Mouse (Mus musculus) frontal cortex, postnatal 25 days (tissue): ENCODE results near the gene Dlg2.

Experiments
- DNase-seq, 2 experiments: peaks; one replicate each; pipeline ENCODE4 v3.0.0; 2022; ENCODE audit warnings: low spot score in 2 of 2

Dlg2 gene

GRCm38 (mm10) chr7:92455927-92456326, 1979.5 kb downstream of the Dlg2 start:
- no peak for DNase-seq

DNA sequence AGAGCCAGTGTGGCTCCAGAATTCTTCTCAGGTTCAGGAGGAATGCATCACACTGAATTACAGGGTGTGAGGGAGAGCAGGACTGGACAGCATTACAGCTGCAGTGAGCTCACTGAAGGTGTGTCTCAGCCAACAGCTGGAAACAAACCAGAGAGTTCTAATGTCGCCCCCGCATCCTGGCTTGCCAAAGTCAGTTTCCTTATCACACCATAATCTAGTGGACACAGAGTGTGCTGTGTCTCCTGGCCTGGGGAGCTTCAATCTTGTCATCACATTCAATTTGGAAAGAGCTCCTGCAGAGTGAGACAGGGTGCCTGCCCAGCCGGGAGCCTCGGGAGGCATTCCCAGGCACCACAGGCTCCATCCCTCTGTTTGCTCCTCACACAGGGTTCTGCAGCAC, 1981.3 kb downstream of the Dlg2 start:
- no peak for DNase-seq

DNA sequence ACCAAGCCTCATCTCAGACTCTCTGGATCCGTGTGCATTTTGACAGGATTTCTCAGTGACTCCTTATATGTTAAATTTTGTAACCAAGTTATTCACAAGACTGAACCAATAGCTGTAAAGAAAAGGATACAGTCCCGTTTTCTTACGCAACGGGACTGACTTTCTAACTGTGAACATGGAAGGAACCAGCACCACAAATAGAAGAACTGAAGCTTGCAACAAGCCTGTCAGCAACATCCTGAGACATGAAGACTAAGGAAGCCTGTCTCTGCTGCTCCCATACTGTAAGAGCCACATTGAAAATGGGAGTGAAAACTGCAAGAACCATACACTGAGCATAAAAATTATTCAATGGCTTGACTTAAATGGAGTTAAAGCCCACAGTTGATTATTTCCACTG, 1981.8 kb downstream of the Dlg2 start:
- no peak for DNase-seq

DNA sequence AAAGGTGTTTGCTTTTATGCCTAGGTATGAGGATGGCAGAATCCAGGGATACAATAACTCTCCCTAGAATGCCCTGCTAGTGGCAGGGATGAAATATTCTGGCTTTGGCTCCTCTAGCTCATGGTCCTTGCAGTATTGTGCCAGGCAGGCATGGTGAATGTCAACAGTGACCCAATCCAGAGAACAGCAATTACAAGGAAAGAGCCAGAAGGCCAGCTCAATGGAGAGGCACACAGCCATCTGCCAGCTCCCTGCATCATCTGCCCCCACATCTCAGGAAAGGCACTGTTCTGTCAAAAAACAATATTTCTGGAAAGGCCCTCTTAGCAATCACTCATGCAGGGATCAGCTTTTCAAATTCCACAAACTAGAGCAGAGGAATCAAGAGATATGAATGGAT, 1984.1 kb downstream of the Dlg2 start:
- no peak for DNase-seq

DNA sequence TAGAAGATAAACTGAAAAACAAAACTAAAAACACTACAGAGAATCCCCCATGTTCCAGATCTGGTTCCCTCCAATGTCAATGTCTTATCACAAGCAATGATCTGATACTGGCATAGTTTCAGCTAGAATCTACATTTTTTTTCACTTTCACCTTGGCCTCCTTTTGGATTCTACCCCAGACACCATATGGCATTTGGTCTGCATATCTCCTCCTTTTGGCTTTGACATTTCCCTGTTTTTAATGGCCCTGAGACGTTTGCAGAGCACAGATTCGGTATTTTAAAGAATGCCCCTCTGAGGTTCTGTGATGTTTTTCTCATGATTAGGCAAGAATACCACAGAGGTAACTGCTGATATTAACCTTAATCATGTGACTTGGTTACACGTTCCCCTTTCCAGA, 1984.8 kb downstream of the Dlg2 start:
- DNase-seq: no peak

GRCm38 (mm10) chr7:92463080-92463877, 1986.8 kb downstream of the Dlg2 start:
- DNase-seq: no peak

DNA sequence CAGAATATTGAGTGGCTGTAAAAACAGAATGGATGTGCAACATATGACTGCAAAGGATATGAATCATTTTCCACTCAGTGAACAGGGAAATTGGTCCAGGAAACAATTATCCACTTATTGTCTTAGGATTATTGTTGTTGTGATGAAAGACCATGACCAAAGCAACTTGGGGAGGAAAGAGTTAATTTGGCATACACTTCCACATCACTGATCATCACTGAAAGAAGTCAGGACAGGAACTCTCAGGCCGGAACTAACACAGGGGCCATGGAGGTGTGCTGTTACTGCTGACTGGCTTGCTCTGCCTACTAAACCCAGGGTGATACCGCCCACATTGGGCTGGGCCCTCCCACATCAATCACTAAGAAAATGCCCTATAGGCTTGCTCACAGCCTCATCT, 1987.8 kb downstream of the Dlg2 start:
- no peak for DNase-seq

GRCm38 (mm10) chr7:92479143-92479542, 2002.7 kb downstream of the Dlg2 start:
- no peak for DNase-seq

DNA sequence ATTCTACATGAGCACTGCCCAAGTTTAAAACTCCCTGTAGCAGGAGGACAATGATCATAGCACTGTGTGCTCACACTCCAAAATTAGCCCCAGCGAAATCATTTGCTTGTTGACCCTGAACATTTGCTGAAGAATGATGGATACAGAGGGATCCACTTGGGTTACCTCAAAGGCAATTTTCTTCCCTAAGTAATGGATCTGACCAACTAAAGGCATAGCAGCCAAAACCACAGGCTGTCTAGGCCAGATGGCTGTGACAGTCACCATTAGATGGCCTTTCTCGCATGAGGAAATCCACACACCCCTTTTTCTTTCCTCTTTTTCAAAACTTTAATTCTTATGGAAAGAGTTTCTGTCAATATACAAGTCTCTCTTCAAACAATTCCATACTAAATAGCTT, 2003.3 kb downstream of the Dlg2 start:
- DNase-seq: no peak

GRCm38 (mm10) chr7:92483346-92483745, 2006.9 kb downstream of the Dlg2 start:
- no peak for DNase-seq

GRCm38 (mm10) chr7:92485881-92486710, 2009.6 kb downstream of the Dlg2 start:
- DNase-seq: no peak

- DNase-seq: no peak
These were observed 2010.4 kb downstream of the Dlg2 start for GRCm38 (mm10) chr7:92486878-92487277.

- DNase-seq: no peak
These were observed 2015.8 kb downstream of the Dlg2 start for GRCm38 (mm10) chr7:92492262-92492661.

- no peak for DNase-seq
These were observed 2017.0 kb downstream of the Dlg2 start for GRCm38 (mm10) chr7:92493521-92493920.
